Mouse (Mus musculus) bone marrow, adult 2 months (tissue): ENCODE measurements around the gene Rasa3. TPM values are rescaled to one million over a fixed set of nuclear protein-coding genes. Genes with fewer than 3 reads are reported as not detected.

Experiments
- H3K27ac ChIP-seq: fragments of 200-500 bp; 2 replicates; pipeline ENCODE4 v1.5.1; 2012; ENCODE audit warnings: low read depth, mild to moderate bottlenecking, control low read depth, inconsistent platforms, low read length; ENCODE audit not compliant: control insufficient read depth, poor library complexity, insufficient read depth
- H3K4me1 ChIP-seq: fragments of 200-500 bp; 2 replicates; pipeline ENCODE4 v1.6.1; 2011; ENCODE audit warnings: low read length; ENCODE audit not compliant: control insufficient read depth, insufficient read depth
- H3K4me3 ChIP-seq: fragments of 200-500 bp; replicated peaks from 2 replicates; pipeline ENCODE3; 2011; ENCODE audit warnings: mild to moderate bottlenecking, low read depth, low read length, control low read depth; ENCODE audit not compliant: control insufficient read depth
- CTCF ChIP-seq: fragments of 200-500 bp; IDR thresholded peaks from 2 replicates; pipeline ENCODE4 v1.5.1; 2011; ENCODE audit warnings: low read length, control low read depth; ENCODE audit not compliant: control insufficient read depth, insufficient read depth
- POLR2A ChIP-seq: fragments of 200-500 bp; IDR thresholded peaks from 2 replicates; pipeline ENCODE4 v1.6.1; 2011; ENCODE audit warnings: low read depth, mild to moderate bottlenecking, control low read depth, low read length, borderline replicate concordance; ENCODE audit not compliant: control insufficient read depth
- WGBS: fragments of 180-500 bp; shearing (Covaris S2); methylation state at CpG from one replicate; pipeline ENCODE4 v1.1.7; 2018; 5-methylcytosine and 5-hydroxymethylcytosine counted together
- polyA plus RNA-seq: library from polyadenylated mRNA; stranded (reverse); fragments of >200 nt; gene quantifications from 2 replicates; pipeline ENCODE4 v1.2.4, GENCODE M21; 2011; ENCODE audit warnings: low replicate concordance; ENCODE audit not compliant: missing spikeins, insufficient read depth, insufficient read length

Rasa3 gene
- polyA plus RNA-seq, 1 experiment = 136 TPM

DNA sequence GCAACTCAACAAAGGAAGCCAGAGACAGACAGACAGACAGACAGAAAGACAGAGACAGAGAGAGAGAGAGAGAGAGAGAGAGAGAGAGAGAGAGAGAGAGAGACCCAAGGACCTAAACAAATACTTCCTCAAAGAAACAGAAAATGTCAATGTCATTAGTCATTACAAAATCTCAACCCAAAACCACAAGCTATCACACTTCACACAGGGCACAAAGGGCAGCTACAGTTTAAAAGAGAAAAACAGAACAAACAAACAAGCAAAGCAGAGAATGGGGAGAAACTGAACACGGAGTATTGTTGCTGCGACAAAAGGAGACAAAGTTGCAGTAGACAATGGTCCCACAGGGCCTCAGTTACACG is 28.3 kb downstream of the Rasa3 start:
- Histone ChIP-seq H3K27ac (peak overlapping the region; percentile 94), H3K4me3 (peak overlapping the region; percentile 44), H3K4me1 (peaks cover 16% of the 10 kb centered on the region)
- 5% methylated on average over 3 of the region's 3 CpGs for WGBS
- no peak for TF ChIP-seq CTCF

- WGBS = 24% methylated on average over 7 of the region's 7 CpGs
- H3K4me3 ChIP-seq = peak overlapping the region; percentile 12
- TF ChIP-seq POLR2A (no peak), CTCF (no peak)
- H3K27ac ChIP-seq = peak overlapping the region; percentile 94
- H3K4me1 ChIP-seq = peaks cover 16% of the 10 kb centered on the region
These were observed 28.8 kb downstream of the Rasa3 start for GRCm38 (mm10) chr8:13648377-13649153.

DNA sequence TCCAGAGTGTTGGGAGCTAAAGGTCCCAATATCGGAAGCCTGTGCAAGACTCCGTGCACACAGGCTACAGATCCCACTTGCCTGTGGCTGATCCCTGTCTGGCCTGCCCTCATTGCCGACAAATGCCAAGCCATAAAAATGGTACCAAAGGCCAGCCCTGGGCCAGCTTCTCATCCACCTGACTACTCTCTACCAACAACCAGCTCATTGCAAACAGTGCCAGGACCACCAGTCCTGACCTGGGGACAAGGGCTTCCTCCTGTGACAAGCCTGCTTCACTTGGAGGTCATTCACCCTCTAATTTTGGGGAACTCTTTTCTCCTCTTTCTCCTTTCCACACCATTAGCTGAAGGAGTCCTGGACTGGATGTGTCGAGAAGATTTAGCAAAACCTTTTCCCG is 29.8 kb downstream of the Rasa3 start:
- WGBS = 78% methylated on average over 5 of the region's 5 CpGs
- no peak for TF ChIP-seq CTCF
- TF ChIP-seq POLR2A = no peak
- Histone ChIP-seq H3K4me3 (no peak overlapping the region), H3K4me1 (peaks cover 14% of the 10 kb centered on the region), H3K27ac (0 out of 2 replicates have a peak overlapping the region, but pooled peaks have one; percentile 30)

GRCm38 (mm10) chr8:13644932-13645676 is 32.3 kb downstream of the Rasa3 start:
- Histone ChIP-seq H3K4me3 (no peak overlapping the region), H3K4me1 (peaks cover 13% of the 10 kb centered on the region), H3K27ac (peak overlapping the region; percentile 68)
- WGBS = 44% methylated on average over 6 of the region's 6 CpGs
- TF ChIP-seq CTCF = no peak
- no peak for TF ChIP-seq POLR2A

DNA sequence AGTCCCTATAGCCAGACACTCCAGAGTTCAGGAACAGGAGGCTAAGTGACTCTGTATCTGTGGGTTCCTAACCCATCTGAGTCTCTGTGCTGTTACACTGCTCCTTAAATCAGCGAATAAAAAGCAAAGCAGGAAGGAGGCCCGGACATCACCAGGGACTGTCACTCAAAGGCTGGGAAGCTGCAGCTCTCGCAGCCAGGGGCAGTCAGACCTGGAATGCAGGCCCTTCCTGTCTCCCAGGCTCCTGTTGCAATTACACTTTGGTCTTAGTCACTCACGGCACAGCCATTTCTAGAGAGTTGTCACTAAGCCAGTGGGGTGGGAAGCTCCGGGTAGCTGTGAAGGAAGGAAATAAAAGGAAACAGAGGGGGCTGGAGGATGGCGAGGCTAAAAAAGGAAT is 33.2 kb downstream of the Rasa3 start:
- TF ChIP-seq CTCF (no peak), POLR2A (no peak)
- WGBS = 12% methylated on average over 6 of the region's 6 CpGs
- H3K4me3 ChIP-seq = no peak overlapping the region
- peaks cover 11% of the 10 kb centered on the region for H3K4me1 ChIP-seq
- peak overlapping the region; percentile 29 for H3K27ac ChIP-seq

DNA sequence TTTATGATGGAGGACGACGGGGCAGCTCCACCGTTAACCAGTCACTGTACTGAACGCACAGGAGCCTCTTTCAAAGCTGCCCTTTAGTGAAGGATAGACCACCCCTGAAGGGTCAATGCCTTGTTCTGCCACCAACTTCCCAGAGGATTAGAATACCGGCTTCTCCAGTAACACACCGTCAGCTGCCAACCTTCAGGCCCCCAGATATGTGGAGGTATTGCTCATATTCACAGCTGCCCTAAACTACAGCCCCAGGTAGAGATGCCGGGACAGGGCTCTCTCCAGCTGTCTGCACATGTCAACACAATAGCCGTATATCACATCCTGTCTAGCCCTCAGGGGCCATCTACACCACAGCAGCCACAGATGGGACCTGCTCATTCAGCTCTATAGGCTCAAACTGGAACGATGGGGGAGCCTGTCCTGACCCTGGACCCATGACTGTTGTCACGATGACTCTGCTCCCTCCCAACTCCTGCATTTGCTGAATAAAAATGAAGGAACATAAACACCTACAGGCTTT is 34.7 kb downstream of the Rasa3 start:
- 73% methylated on average over 10 of the region's 10 CpGs for WGBS
- Histone ChIP-seq H3K4me3 (no peak overlapping the region), H3K27ac (no peak overlapping the region), H3K4me1 (peaks cover 5% of the 10 kb centered on the region)
- TF ChIP-seq POLR2A (no peak), CTCF (no peak)

GRCm38 (mm10) chr8:13641206-13641605 is 36.2 kb downstream of the Rasa3 start:
- 86% methylated on average over 9 of the region's 9 CpGs for WGBS

DNA sequence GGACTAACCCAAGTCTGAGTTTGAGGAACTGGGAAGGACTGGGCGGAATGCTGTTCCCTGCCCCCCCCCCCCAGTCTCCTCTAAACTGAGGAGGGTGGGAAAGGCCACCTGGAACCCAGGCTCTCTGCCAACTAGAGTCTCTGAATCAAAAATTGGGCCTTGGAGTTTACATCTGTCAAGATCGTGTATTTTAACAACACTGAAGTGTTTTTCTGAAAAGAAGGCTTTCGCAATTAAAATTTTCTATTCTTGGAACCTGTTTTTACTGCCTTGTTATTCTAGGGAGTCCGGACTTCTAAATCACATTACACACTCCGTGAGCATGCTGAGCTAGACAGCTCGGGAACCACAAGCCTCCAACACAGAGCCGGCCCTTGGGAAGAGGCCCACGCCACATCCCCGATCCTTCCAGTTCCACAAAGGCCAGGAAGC is 36.9 kb downstream of the Rasa3 start:
- H3K4me1 ChIP-seq = peaks cover 4% of the 10 kb centered on the region; the same call in 1 of the 2 replicates
- no peak overlapping the region for H3K4me3 ChIP-seq
- TF ChIP-seq CTCF = no peak
- TF ChIP-seq POLR2A = no peak
- WGBS = 67% methylated on average over 9 of the region's 9 CpGs
- no peak overlapping the region for H3K27ac ChIP-seq

More at GRCm38 (mm10) chr8:13641206-13641605, 36.2 kb downstream of the Rasa3 start:
- TF ChIP-seq POLR2A (no peak), CTCF (no peak)
- Histone ChIP-seq H3K4me1 (peaks cover 4% of the 10 kb centered on the region; the same call in 1 of the 2 replicates), H3K27ac (no peak overlapping the region), H3K4me3 (no peak overlapping the region)
